Mouse (Mus musculus): ENCODE results near the gene Akap6. TPM values are rescaled to one million over a fixed set of nuclear protein-coding genes. Genes with fewer than 3 reads are reported as not detected.

Akap6 gene
- polyA plus RNA-seq, 1 experiment from 2014 or later, result 22.6 TPM

- no peaks in the 10 kb centered on the region for H3K27me3 ChIP-seq (replicated peaks; ENCODE audit: control insufficient read depth, insufficient read depth, low read length)
- WGBS, result 64% methylated on average over 9 of the region's 9 CpGs
- no peak for ATAC-seq
- H3K4me1 ChIP-seq (replicated peaks; ENCODE audit: control insufficient read depth, insufficient read depth, low read length), result peaks cover 31% of the 10 kb centered on the region
- H3K27ac ChIP-seq (ENCODE audit: low read length), result no peak overlapping the region
- H3K4me3 ChIP-seq (replicated peaks; ENCODE audit: low read length), result no peak overlapping the region
- H3K9me3 ChIP-seq (ENCODE audit: control insufficient read depth, low read length), result no peaks in the 10 kb centered on the region
- no peaks in the 10 kb centered on the region for H3K36me3 ChIP-seq (ENCODE audit: control insufficient read depth, insufficient read depth)
- H3K4me2 ChIP-seq (ENCODE audit: low read length), result no peak overlapping the region
- H3K9ac ChIP-seq (replicated peaks; ENCODE audit: low read depth, low read length), result no peak overlapping the region
Observed at GRCm38 (mm10) chr12:53066321-53066720, 367.1 kb downstream of the Akap6 start.

GRCm38 (mm10) chr12:53070907-53071306 lies 371.7 kb downstream of the Akap6 start:
- Histone ChIP-seq H3K4me3 (replicated peaks; ENCODE audit: low read length) (no peak overlapping the region), H3K4me2 (ENCODE audit: low read length) (no peak overlapping the region), H3K27me3 (replicated peaks; ENCODE audit: control insufficient read depth, insufficient read depth, low read length) (no peaks in the 10 kb centered on the region), H3K27ac (ENCODE audit: low read length) (no peak overlapping the region), H3K36me3 (ENCODE audit: control insufficient read depth, insufficient read depth) (0 out of 2 replicates have a peak, but pooled peaks cover 2% of the 10 kb centered on the region), H3K4me1 (replicated peaks; ENCODE audit: control insufficient read depth, insufficient read depth, low read length) (no peaks in the 10 kb centered on the region), H3K9me3 (ENCODE audit: control insufficient read depth, low read length) (no peaks in the 10 kb centered on the region), H3K9ac (replicated peaks; ENCODE audit: low read depth, low read length) (no peak overlapping the region)
- 58% methylated on average over 5 of the region's 5 CpGs for WGBS
- no peak for ATAC-seq

GRCm38 (mm10) chr12:53076595-53077400 lies 377.6 kb downstream of the Akap6 start:
- H3K4me1 ChIP-seq (replicated peaks; ENCODE audit: control insufficient read depth, insufficient read depth, low read length), result peaks cover 7% of the 10 kb centered on the region; the same call in 1 of the 2 replicates
- WGBS, result 34% methylated on average over 3 of the region's 3 CpGs
- H3K27ac ChIP-seq (ENCODE audit: low read length), result no peak overlapping the region
- no peaks in the 10 kb centered on the region for H3K9me3 ChIP-seq (ENCODE audit: control insufficient read depth, low read length)
- 0 out of 2 replicates have a peak, but pooled peaks cover 2% of the 10 kb centered on the region for H3K36me3 ChIP-seq (ENCODE audit: control insufficient read depth, insufficient read depth)
- H3K4me2 ChIP-seq (ENCODE audit: low read length), result no peak overlapping the region
- peak; percentile 69 for ATAC-seq
- no peak overlapping the region for H3K9ac ChIP-seq (replicated peaks; ENCODE audit: low read depth, low read length)
- H3K4me3 ChIP-seq (replicated peaks; ENCODE audit: low read length), result no peak overlapping the region
- no peaks in the 10 kb centered on the region for H3K27me3 ChIP-seq (replicated peaks; ENCODE audit: control insufficient read depth, insufficient read depth, low read length)

GRCm38 (mm10) chr12:53085789-53086188 lies 386.6 kb downstream of the Akap6 start:
- H3K27ac ChIP-seq (ENCODE audit: low read length), result no peak overlapping the region
- no peak overlapping the region for H3K9ac ChIP-seq (replicated peaks; ENCODE audit: low read depth, low read length)
- no peaks in the 10 kb centered on the region for H3K4me1 ChIP-seq (replicated peaks; ENCODE audit: control insufficient read depth, insufficient read depth, low read length)
- no peak for ATAC-seq
- WGBS, result 58% methylated on average over 3 of the region's 3 CpGs
- no peak overlapping the region for H3K4me3 ChIP-seq (replicated peaks; ENCODE audit: low read length)
- no peaks in the 10 kb centered on the region for H3K27me3 ChIP-seq (replicated peaks; ENCODE audit: control insufficient read depth, insufficient read depth, low read length)
- no peaks in the 10 kb centered on the region for H3K36me3 ChIP-seq (ENCODE audit: control insufficient read depth, insufficient read depth)
- no peaks in the 10 kb centered on the region for H3K9me3 ChIP-seq (ENCODE audit: control insufficient read depth, low read length)
- H3K4me2 ChIP-seq (ENCODE audit: low read length), result no peak overlapping the region

GRCm38 (mm10) chr12:53112276-53112675 lies 413.1 kb downstream of the Akap6 start:
- H3K4me3 ChIP-seq (replicated peaks; ENCODE audit: low read length), result no peak overlapping the region
- H3K36me3 ChIP-seq (ENCODE audit: control insufficient read depth, insufficient read depth), result no peaks in the 10 kb centered on the region
- H3K4me1 ChIP-seq (replicated peaks; ENCODE audit: control insufficient read depth, insufficient read depth, low read length), result peaks cover 2% of the 10 kb centered on the region; the same call in 1 of the 2 replicates
- ATAC-seq, result no peak
- 34% methylated on average over 10 of the region's 10 CpGs for WGBS
- no peaks in the 10 kb centered on the region for H3K9me3 ChIP-seq (ENCODE audit: control insufficient read depth, low read length)
- H3K9ac ChIP-seq (replicated peaks; ENCODE audit: low read depth, low read length), result no peak overlapping the region
- H3K4me2 ChIP-seq (ENCODE audit: low read length), result no peak overlapping the region
- H3K27ac ChIP-seq (ENCODE audit: low read length), result no peak overlapping the region
- no peaks in the 10 kb centered on the region for H3K27me3 ChIP-seq (replicated peaks; ENCODE audit: control insufficient read depth, insufficient read depth, low read length)

GRCm38 (mm10) chr12:53119352-53119751 lies 420.2 kb downstream of the Akap6 start:
- no peak overlapping the region for H3K27ac ChIP-seq (ENCODE audit: low read length)
- H3K9ac ChIP-seq (replicated peaks; ENCODE audit: low read depth, low read length), result no peak overlapping the region
- H3K36me3 ChIP-seq (ENCODE audit: control insufficient read depth, insufficient read depth), result no peaks in the 10 kb centered on the region
- no peak overlapping the region for H3K4me3 ChIP-seq (replicated peaks; ENCODE audit: low read length)
- 0 out of 2 replicates have a peak, but pooled peaks have one; percentile 24 for ATAC-seq
- WGBS, result 13% methylated on average over 4 of the region's 4 CpGs
- no peak overlapping the region for H3K4me2 ChIP-seq (ENCODE audit: low read length)
- peaks cover 10% of the 10 kb centered on the region for H3K4me1 ChIP-seq (replicated peaks; ENCODE audit: control insufficient read depth, insufficient read depth, low read length)
- H3K27me3 ChIP-seq (replicated peaks; ENCODE audit: control insufficient read depth, insufficient read depth, low read length), result no peaks in the 10 kb centered on the region
- peaks cover 3% of the 10 kb centered on the region; the same call in 1 of the 2 replicates for H3K9me3 ChIP-seq (ENCODE audit: control insufficient read depth, low read length)

- H3K4me1 ChIP-seq (replicated peaks; ENCODE audit: control insufficient read depth, insufficient read depth, low read length), result peaks cover 20% of the 10 kb centered on the region
- H3K27me3 ChIP-seq (replicated peaks; ENCODE audit: control insufficient read depth, insufficient read depth, low read length), result no peaks in the 10 kb centered on the region
- peaks cover 3% of the 10 kb centered on the region; the same call in 1 of the 2 replicates for H3K9me3 ChIP-seq (ENCODE audit: control insufficient read depth, low read length)
- no peak overlapping the region for H3K9ac ChIP-seq (replicated peaks; ENCODE audit: low read depth, low read length)
- H3K4me3 ChIP-seq (replicated peaks; ENCODE audit: low read length), result peak overlapping the region; percentile 1; the same call in 1 of the 2 replicates
- peak overlapping the region; percentile 65 for H3K27ac ChIP-seq (ENCODE audit: low read length)
- no peaks in the 10 kb centered on the region for H3K36me3 ChIP-seq (ENCODE audit: control insufficient read depth, insufficient read depth)
- H3K4me2 ChIP-seq (ENCODE audit: low read length), result peak overlapping the region; percentile 32
- peak; percentile 93 for ATAC-seq
- WGBS, result 5% methylated on average over 7 of the region's 7 CpGs
Observed at GRCm38 (mm10) chr12:53124131-53124530, 424.9 kb downstream of the Akap6 start.

GRCm38 (mm10) chr12:53124696-53125095 lies 425.5 kb downstream of the Akap6 start:
- H3K27me3 ChIP-seq (replicated peaks; ENCODE audit: control insufficient read depth, insufficient read depth, low read length), result no peaks in the 10 kb centered on the region
- no peak overlapping the region for H3K9ac ChIP-seq (replicated peaks; ENCODE audit: low read depth, low read length)
- H3K36me3 ChIP-seq (ENCODE audit: control insufficient read depth, insufficient read depth), result no peaks in the 10 kb centered on the region
- H3K27ac ChIP-seq (ENCODE audit: low read length), result no peak overlapping the region
- no peak overlapping the region for H3K4me3 ChIP-seq (replicated peaks; ENCODE audit: low read length)
- peak; percentile 71 for ATAC-seq
- 9% methylated on average over 1 of the region's 1 CpGs for WGBS
- peaks cover 3% of the 10 kb centered on the region; the same call in 1 of the 2 replicates for H3K9me3 ChIP-seq (ENCODE audit: control insufficient read depth, low read length)
- H3K4me2 ChIP-seq (ENCODE audit: low read length), result peak overlapping the region; percentile 32; the same call in 1 of the 2 replicates
- peaks cover 20% of the 10 kb centered on the region for H3K4me1 ChIP-seq (replicated peaks; ENCODE audit: control insufficient read depth, insufficient read depth, low read length)

- H3K9ac ChIP-seq (replicated peaks; ENCODE audit: low read depth, low read length), result no peak overlapping the region
- no peaks in the 10 kb centered on the region for H3K27me3 ChIP-seq (replicated peaks; ENCODE audit: control insufficient read depth, insufficient read depth, low read length)
- H3K36me3 ChIP-seq (ENCODE audit: control insufficient read depth, insufficient read depth), result no peaks in the 10 kb centered on the region
- no peak overlapping the region for H3K4me3 ChIP-seq (replicated peaks; ENCODE audit: low read length)
- H3K4me2 ChIP-seq (ENCODE audit: low read length), result no peak overlapping the region
- peak overlapping the region; percentile 37; the same call in 1 of the 2 replicates for H3K27ac ChIP-seq (ENCODE audit: low read length)
- ATAC-seq, result no peak
- WGBS, result 19% methylated on average over 4 of the region's 4 CpGs
- H3K4me1 ChIP-seq (replicated peaks; ENCODE audit: control insufficient read depth, insufficient read depth, low read length), result peaks cover 20% of the 10 kb centered on the region
- H3K9me3 ChIP-seq (ENCODE audit: control insufficient read depth, low read length), result peaks cover 3% of the 10 kb centered on the region; the same call in 1 of the 2 replicates
Observed at GRCm38 (mm10) chr12:53125286-53125685, 426.1 kb downstream of the Akap6 start.
